Mouse (Mus musculus) intestine, postnatal 0 days (tissue): Measurements from ENCODE around the gene Tbx4. TPM values are rescaled to one million over a fixed set of nuclear protein-coding genes. Genes with fewer than 3 reads are reported as not detected.

ENCODE experiments used
- ATAC-seq: fragments of 200-750 bp; cut with Nextera tagmentation; 2 replicates; pipeline ENCODE4 v1.8.0; 2017; ENCODE audit warnings: mild to moderate bottlenecking, moderate TSS enrichment, moderate library complexity
- H3K27ac ChIP-seq: fragments of 300-500 bp; sonication (generic); 2 replicates; pipeline ENCODE4 v1.5.1; 2014; ENCODE audit warnings: mild to moderate bottlenecking, low read depth, low read length, moderate library complexity
- H3K27me3 ChIP-seq: fragments of 300-500 bp; sonication (generic); replicated peaks from 2 replicates; pipeline ENCODE4 v1.6.1; 2014; ENCODE audit warnings: low read length, mixed read lengths; ENCODE audit not compliant: control insufficient read depth, insufficient read depth
- H3K36me3 ChIP-seq: fragments of 300-500 bp; sonication (generic); 2 replicates; pipeline ENCODE4 v1.6.1; 2014; ENCODE audit warnings: mild to moderate bottlenecking, moderate library complexity; ENCODE audit not compliant: control insufficient read depth, insufficient read depth
- H3K4me1 ChIP-seq: fragments of 300-500 bp; sonication (generic); replicated peaks from 2 replicates; pipeline ENCODE4 v1.6.1; 2014; ENCODE audit warnings: antibody characterized with exemption, low read length, mixed read lengths; ENCODE audit not compliant: control insufficient read depth, insufficient read depth
- H3K4me2 ChIP-seq: fragments of 300-500 bp; sonication (generic); replicated peaks from 2 replicates; pipeline ENCODE4 v1.6.1; 2014; ENCODE audit warnings: low read depth, mild to moderate bottlenecking, moderate library complexity
- H3K4me3 ChIP-seq: fragments of 300-500 bp; sonication (generic); 2 replicates; pipeline ENCODE4 v1.5.1; 2014; ENCODE audit warnings: low read depth, low read length
- H3K9ac ChIP-seq: fragments of 300-500 bp; sonication (generic); 2 replicates; pipeline ENCODE4 v1.6.1; 2014; ENCODE audit warnings: mild to moderate bottlenecking, low read depth, low read length
- H3K9me3 ChIP-seq: fragments of 300-500 bp; sonication (generic); 2 replicates; pipeline ENCODE4 v1.6.1; 2016; ENCODE audit warnings: mixed run types; ENCODE audit not compliant: control insufficient read depth
- CTCF ChIP-seq: sonication (generic); IDR thresholded peaks from 2 replicates; pipeline ENCODE4 v1.5.1; 2016; ENCODE audit warnings: low read depth, mild to moderate bottlenecking, control low read depth, antibody characterized with exemption, moderate library complexity
- WGBS: fragments of 180-500 bp; shearing (Covaris S2); extraction: QIAGEN DNeasy Blood & Tissue Kit; methylation state at CpG from one replicate; pipeline ENCODE4 v1.1.7; 2014; 5-methylcytosine and 5-hydroxymethylcytosine counted together
- polyA plus RNA-seq: library from polyadenylated mRNA; unstranded; fragments of >200 nt; fragmentation: Nextera tagmentation; extraction: Ambion mirVana; gene quantifications from 2 replicates; pipeline ENCODE4 v1.2.1, GENCODE M21; 2015

Gene Tbx4
- polyA plus RNA-seq, 1 experiment from 2014 or later = not detected

- H3K27me3 ChIP-seq = 0 out of 2 replicates have a peak, but pooled peaks cover 3% of the 10 kb centered on the region
- no peak overlapping the region for H3K4me3 ChIP-seq
- ATAC-seq = no peak
- H3K9me3 ChIP-seq = no peaks in the 10 kb centered on the region
- no peak overlapping the region for H3K9ac ChIP-seq
- H3K4me2 ChIP-seq = no peak overlapping the region
- H3K4me1 ChIP-seq = no peaks in the 10 kb centered on the region
- 47% methylated on average over 12 of the region's 12 CpGs for WGBS
- no peaks in the 10 kb centered on the region for H3K36me3 ChIP-seq
- H3K27ac ChIP-seq = no peak overlapping the region
- no peak for TF ChIP-seq CTCF
Measured at GRCm38 (mm10) chr11:85955611-85956010, 69.4 kb downstream of the Tbx4 start.

GRCm38 (mm10) chr11:85956422-85956821, 70.2 kb downstream of the Tbx4 start:
- Histone ChIP-seq H3K36me3 (no peaks in the 10 kb centered on the region), H3K4me1 (no peaks in the 10 kb centered on the region; the same call in 1 of the 2 replicates), H3K4me2 (no peak overlapping the region), H3K9me3 (no peaks in the 10 kb centered on the region), H3K9ac (no peak overlapping the region), H3K27me3 (0 out of 2 replicates have a peak, but pooled peaks cover 3% of the 10 kb centered on the region), H3K4me3 (no peak overlapping the region), H3K27ac (no peak overlapping the region)
- no peak for TF ChIP-seq CTCF
- 80% methylated on average over 10 of the region's 10 CpGs for WGBS
- ATAC-seq = no peak

- 0 out of 2 replicates have a peak, but pooled peaks cover 3% of the 10 kb centered on the region for H3K27me3 ChIP-seq
- WGBS = 91% methylated on average over 6 of the region's 6 CpGs
- no peak for TF ChIP-seq CTCF
- no peaks in the 10 kb centered on the region for H3K36me3 ChIP-seq
- no peak overlapping the region for H3K4me3 ChIP-seq
- no peak overlapping the region for H3K27ac ChIP-seq
- no peak overlapping the region for H3K9ac ChIP-seq
- no peaks in the 10 kb centered on the region; the same call in 1 of the 2 replicates for H3K4me1 ChIP-seq
- no peaks in the 10 kb centered on the region for H3K9me3 ChIP-seq
- no peak for ATAC-seq
- no peak overlapping the region for H3K4me2 ChIP-seq
Measured at GRCm38 (mm10) chr11:85956950-85957778, 70.9 kb downstream of the Tbx4 start.

- ATAC-seq = no peak
- Histone ChIP-seq H3K4me3 (no peak overlapping the region), H3K9me3 (no peaks in the 10 kb centered on the region), H3K27me3 (0 out of 2 replicates have a peak, but pooled peaks cover 3% of the 10 kb centered on the region), H3K4me2 (no peak overlapping the region), H3K36me3 (no peaks in the 10 kb centered on the region), H3K9ac (no peak overlapping the region), H3K27ac (no peak overlapping the region), H3K4me1 (no peaks in the 10 kb centered on the region; the same call in 1 of the 2 replicates)
- no peak for TF ChIP-seq CTCF
- 74% methylated on average over 5 of the region's 5 CpGs for WGBS
Measured at GRCm38 (mm10) chr11:85959837-85960236, 73.6 kb downstream of the Tbx4 start.

GRCm38 (mm10) chr11:85960273-85960672, 74.1 kb downstream of the Tbx4 start:
- TF ChIP-seq CTCF = no peak
- Histone ChIP-seq H3K4me3 (no peak overlapping the region), H3K4me1 (no peaks in the 10 kb centered on the region; the same call in 1 of the 2 replicates), H3K27ac (no peak overlapping the region), H3K9ac (no peak overlapping the region), H3K36me3 (no peaks in the 10 kb centered on the region), H3K4me2 (no peak overlapping the region), H3K9me3 (no peaks in the 10 kb centered on the region), H3K27me3 (no peaks in the 10 kb centered on the region)
- no peak for ATAC-seq
- 66% methylated on average over 6 of the region's 6 CpGs for WGBS

- 50% methylated on average over 9 of the region's 9 CpGs for WGBS
- H3K27me3 ChIP-seq = no peaks in the 10 kb centered on the region
- ATAC-seq = no peak
- H3K36me3 ChIP-seq = no peaks in the 10 kb centered on the region
- no peak overlapping the region for H3K4me3 ChIP-seq
- H3K9ac ChIP-seq = no peak overlapping the region
- H3K4me1 ChIP-seq = no peaks in the 10 kb centered on the region; the same call in 1 of the 2 replicates
- no peak overlapping the region for H3K4me2 ChIP-seq
- no peak overlapping the region for H3K27ac ChIP-seq
- no peak for TF ChIP-seq CTCF
- H3K9me3 ChIP-seq = no peaks in the 10 kb centered on the region
Measured at GRCm38 (mm10) chr11:85961498-85961897, 75.3 kb downstream of the Tbx4 start.

Other genes starting within 250 kb of the Tbx4 start
- 3.0 and 3.3 TPM in 2 replicates for gene Tbx2, start 53.9 kb upstream of the Tbx4 start, polyA plus RNA-seq
- not detected in 2 replicates for gene Gm11444, start 36.1 kb upstream of the Tbx4 start, polyA plus RNA-seq